Mouse (Mus musculus) brain, embryonic 14.5 days (tissue): Measurements from ENCODE around the gene Tpcn1.

Experiments
- CTCF ChIP-seq: fragments of 200-500 bp; IDR thresholded peaks from 2 replicates; pipeline ENCODE4 v1.5.1; 2012; ENCODE audit warnings: inconsistent platforms, mild to moderate bottlenecking, moderate library complexity, borderline replicate concordance; ENCODE audit not compliant: insufficient read depth, insufficient read length; ENCODE audit errors: extremely low read depth
- POLR2A ChIP-seq: fragments of 200-500 bp; IDR thresholded peaks from 2 replicates; pipeline ENCODE4 v1.6.1; 2012; ENCODE audit warnings: mild to moderate bottlenecking, inconsistent platforms, borderline replicate concordance; ENCODE audit not compliant: poor library complexity, insufficient read depth, insufficient read length, severe bottlenecking; ENCODE audit errors: extremely low read depth

DNA sequence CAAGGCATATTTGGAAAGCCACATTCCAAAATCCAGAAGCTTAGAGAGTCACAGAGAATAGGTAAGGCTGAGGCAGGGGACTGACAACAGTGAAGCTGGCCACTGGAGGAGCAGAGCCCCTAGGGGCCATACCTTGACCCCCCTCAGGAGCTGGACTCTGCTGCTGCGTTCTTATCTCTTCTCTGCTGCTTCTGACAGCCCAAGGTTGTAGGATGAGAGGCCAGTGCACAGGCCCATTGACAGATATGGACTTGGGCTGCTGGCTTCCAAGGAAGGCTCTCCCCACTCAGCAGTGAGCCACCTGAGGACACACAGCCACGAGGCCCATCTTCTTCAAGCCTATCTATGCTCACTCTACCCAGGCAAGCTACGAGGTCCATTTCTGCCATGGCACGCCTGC is 19.5 kb downstream of the Tpcn1 start:
- TF ChIP-seq CTCF (no peak), POLR2A (no peak)
